In genomic region chr3:30965644-30966043, GRCm38 (mm10) we compare ENCODE assay signal across 14 mouse cellular contexts.
"Had no signal": no experiment of that assay in that cellular context is flagged by ENCODE, and none has a peak within 500 bp of the region (broad histone marks: within the 10 kb centered on the region; RNA-seq: fewer than 3 reads in every experiment).

No protein-coding gene starts in this region.

- H3K9me3 ChIP-seq: limb, embryonic 15.5 days; midbrain, embryonic 12.5 days; neural tube, embryonic 15.5 days had no signal

- H3K9ac ChIP-seq: limb, embryonic 15.5 days; liver, embryonic 12.5 days; lung, embryonic 14.5 days; midbrain, embryonic 12.5 days; neural tube, embryonic 15.5 days had no signal

- H3K27me3 ChIP-seq: limb, embryonic 15.5 days; liver, embryonic 12.5 days; midbrain, embryonic 12.5 days; neural tube, embryonic 15.5 days had no signal

- H3K4me2 ChIP-seq: limb, embryonic 15.5 days; liver, embryonic 12.5 days; lung, embryonic 14.5 days; midbrain, embryonic 12.5 days; neural tube, embryonic 15.5 days had no signal

- H3K27ac ChIP-seq: left cerebral cortex, adult 2 months; limb, embryonic 15.5 days; liver, embryonic 12.5 days; midbrain, embryonic 12.5 days; neural tube, embryonic 15.5 days had no signal

- ATAC-seq: intestine, embryonic 16.5 days; liver, embryonic 12.5 days; midbrain, embryonic 16.5 days had no signal

- DNase-seq: kidney, adult 8-10 months; kidney, postnatal 25 days; lung, embryonic 14.5 days; lung, postnatal 10 days; lung, postnatal 4 days; right cerebral cortex, postnatal 4 days; spleen, adult 18-20 months had no signal

- H3K4me3 ChIP-seq: left cerebral cortex, adult 2 months; limb, embryonic 15.5 days; liver, embryonic 12.5 days; midbrain, embryonic 12.5 days; neural tube, embryonic 15.5 days had no signal
